Mouse (Mus musculus) lung, postnatal 36 days (tissue): ENCODE data around the gene Mcrip1.
"Not testable (repeated sequence)": the region's sequence is repeated elsewhere in the genome, so short reads cannot be mapped to it uniquely, and the experiment has no call there.

ENCODE experiments used
- DNase-seq: peaks from one replicate; pipeline ENCODE4 v3.0.0; 2022; ENCODE audit warnings: mixed read lengths

The Mcrip1 gene

GRCm38 (mm10) chr11:120539285-120540014 is 10.1 kb downstream of the Mcrip1 start:
- DNase-seq = peak; percentile 83

- DNase-seq = no peak
These were observed 10.6 kb downstream of the Mcrip1 start for GRCm38 (mm10) chr11:120538955-120539284.

- DNase-seq = peak; percentile 77
These were observed 11.0 kb downstream of the Mcrip1 start for GRCm38 (mm10) chr11:120538485-120538884.

GRCm38 (mm10) chr11:120535804-120536203 is 13.7 kb downstream of the Mcrip1 start:
- DNase-seq = no peak

- no peak for DNase-seq
These were observed 14.4 kb downstream of the Mcrip1 start for GRCm38 (mm10) chr11:120535145-120535544.

- DNase-seq = no peak
These were observed 15.4 kb downstream of the Mcrip1 start for GRCm38 (mm10) chr11:120534093-120534492.

- no peak for DNase-seq
These were observed 17.9 kb downstream of the Mcrip1 start for GRCm38 (mm10) chr11:120531646-120532045.

- no peak for DNase-seq
These were observed 19.2 kb downstream of the Mcrip1 start, which contains the start of gene Gcgr for GRCm38 (mm10) chr11:120530085-120530964. Gene Gcgr, plus strand, starts transcription at chr11:120530699.

- no peak for DNase-seq
These were observed 20.6 kb downstream of the Mcrip1 start for GRCm38 (mm10) chr11:120528903-120529302.

- no peak for DNase-seq
These were observed 21.7 kb downstream of the Mcrip1 start for GRCm38 (mm10) chr11:120527690-120528354.

- peak; percentile 55 for DNase-seq
These were observed 23.6 kb downstream of the Mcrip1 start for GRCm38 (mm10) chr11:120525959-120526358.

GRCm38 (mm10) chr11:120522581-120522980 is 26.9 kb downstream of the Mcrip1 start:
- no peak for DNase-seq

- DNase-seq = no peak
These were observed 28.5 kb downstream of the Mcrip1 start for GRCm38 (mm10) chr11:120520967-120521540.

- no peak for DNase-seq
These were observed 29.0 kb downstream of the Mcrip1 start for GRCm38 (mm10) chr11:120520498-120520897.

GRCm38 (mm10) chr11:120519738-120520137 is 29.8 kb downstream of the Mcrip1 start:
- peak; percentile 79 for DNase-seq

GRCm38 (mm10) chr11:120518558-120518957 is 31.0 kb downstream of the Mcrip1 start:
- no peak for DNase-seq

GRCm38 (mm10) chr11:120518027-120518426 is 31.5 kb downstream of the Mcrip1 start:
- DNase-seq = peak; percentile 79

- no peak for DNase-seq
These were observed 32.4 kb downstream of the Mcrip1 start for GRCm38 (mm10) chr11:120517147-120517546.

GRCm38 (mm10) chr11:120515611-120516010 is 33.9 kb downstream of the Mcrip1 start:
- DNase-seq = peak; percentile 93

GRCm38 (mm10) chr11:120514262-120514661 is 35.3 kb downstream of the Mcrip1 start:
- not testable (repeated sequence) for DNase-seq

GRCm38 (mm10) chr11:120512790-120513453 is 36.6 kb downstream of the Mcrip1 start:
- no peak for DNase-seq

- no peak for DNase-seq
These were observed 39.0 kb downstream of the Mcrip1 start for GRCm38 (mm10) chr11:120510375-120511030.
